Mouse (Mus musculus) ovary, postnatal 10 days (tissue): ENCODE data around the gene Clptm1.
"Not testable (repeated sequence)": the region's sequence is repeated elsewhere in the genome, so short reads cannot be mapped to it uniquely, and the experiment has no call there.

Experiments
- DNase-seq: peaks from one replicate; pipeline ENCODE4 v3.0.0; 2022; ENCODE audit warnings: low spot score

Gene Clptm1

DNA sequence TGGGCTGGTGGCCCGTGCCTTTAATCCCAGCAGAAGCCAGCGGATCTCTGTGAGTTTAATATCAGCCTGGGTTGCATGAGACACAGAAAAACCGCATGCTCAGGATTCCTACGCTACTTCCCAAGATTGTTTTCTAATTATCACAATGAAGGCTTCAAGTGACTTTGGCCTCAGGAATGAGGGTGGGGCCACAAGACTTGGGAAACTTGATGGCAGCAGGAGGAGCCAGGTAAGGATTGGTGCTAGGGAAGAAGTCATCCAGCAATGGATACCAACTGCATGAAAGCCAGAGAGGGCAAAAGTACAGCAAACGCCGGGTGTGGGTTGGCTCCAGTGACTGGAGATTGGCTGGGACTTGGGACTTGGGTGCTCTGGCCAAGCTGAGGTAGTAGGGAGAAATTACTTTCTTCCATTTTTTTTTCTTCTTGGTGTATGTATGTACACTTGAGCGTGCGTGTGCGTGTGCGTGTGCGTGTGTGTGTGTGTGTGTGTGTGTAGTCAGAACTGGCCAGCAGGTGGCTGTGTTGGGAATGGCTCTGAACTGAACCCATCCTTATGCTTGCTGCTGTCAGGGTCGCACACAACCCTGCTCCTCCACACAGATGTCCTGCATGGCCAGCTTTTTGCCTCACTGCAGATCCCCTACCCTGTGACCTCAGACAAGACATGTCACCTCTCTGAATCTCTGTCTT lies 55.0 kb downstream of the Clptm1 start:
- no peak for DNase-seq

- DNase-seq = no peak
Measured at GRCm38 (mm10) chr7:19607291-19607690, 57.5 kb downstream of the Clptm1 start.

DNA sequence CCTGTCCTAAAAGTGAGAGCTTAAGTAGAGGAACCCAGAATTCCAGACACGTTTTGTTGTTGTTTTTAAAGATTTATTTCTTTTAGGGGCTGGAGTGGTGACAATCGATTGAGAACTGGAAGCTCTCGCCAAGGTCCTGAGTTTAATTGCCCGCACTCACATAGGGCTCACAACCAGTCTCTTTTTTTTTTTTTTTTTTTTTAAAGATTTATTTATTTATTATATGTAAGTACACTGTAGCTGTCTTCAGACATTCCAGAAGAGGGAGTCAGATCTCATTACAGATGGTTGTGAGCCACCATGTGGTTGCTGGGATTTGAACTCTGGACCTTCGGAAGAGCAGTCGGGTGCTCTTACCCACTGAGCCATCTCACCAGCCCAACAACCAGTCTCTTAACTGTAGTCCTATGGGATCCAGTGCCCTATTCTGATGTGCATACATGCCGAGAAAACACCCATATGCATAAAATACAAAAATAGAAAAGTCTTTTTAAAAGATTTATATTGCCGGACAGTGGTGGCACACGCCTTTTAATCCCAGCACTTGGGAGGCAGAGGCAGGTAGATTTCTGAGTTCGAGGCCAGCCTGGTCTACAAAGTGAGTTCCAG lies 60.1 kb downstream of the Clptm1 start:
- DNase-seq = not testable (repeated sequence)

DNA sequence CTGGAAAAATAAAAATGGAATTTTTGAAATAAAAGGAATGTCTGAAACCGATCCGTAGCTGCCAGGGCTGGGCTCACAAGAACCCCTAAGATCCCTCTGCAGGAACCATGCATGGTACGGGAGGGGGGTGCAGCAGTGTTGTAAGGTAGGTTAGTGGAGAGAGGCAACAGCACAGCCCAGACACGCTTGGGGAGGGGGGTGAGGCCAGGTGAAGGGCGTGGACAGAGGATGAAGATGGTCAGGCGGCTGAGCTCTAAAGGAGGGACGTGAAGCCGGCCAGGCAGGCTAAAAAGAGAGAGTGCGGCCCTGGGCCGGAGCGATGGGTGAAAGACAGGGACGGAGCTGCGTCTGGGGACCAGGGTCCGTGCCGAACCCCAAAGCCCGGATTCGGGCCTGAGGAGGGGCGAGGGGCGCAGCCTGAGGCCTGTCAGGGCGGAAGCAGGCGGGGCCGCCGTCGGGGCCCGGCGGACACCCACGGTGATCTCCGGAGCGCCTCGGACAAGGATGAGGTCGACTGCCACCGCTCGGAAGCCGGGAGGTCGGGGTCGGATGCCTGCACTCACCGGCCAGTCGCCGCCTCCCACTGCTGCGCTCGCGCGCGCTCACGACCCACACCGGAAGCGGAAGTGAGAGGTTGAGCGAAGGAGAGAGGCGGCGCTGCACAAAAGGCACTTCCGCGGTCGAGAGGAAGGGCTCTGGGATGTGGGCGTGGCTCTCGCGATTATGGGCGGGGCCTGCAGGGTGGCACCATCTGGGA lies 60.8 kb downstream of the Clptm1 start, which contains the start of gene Clasrp:
Gene Clasrp (minus strand): TSS at position 638 of the 757 bp plus-strand sequence.
- DNase-seq = peak; percentile 85

- no peak for DNase-seq
Measured at GRCm38 (mm10) chr7:19603055-19603454, 61.8 kb downstream of the Clptm1 start.

DNA sequence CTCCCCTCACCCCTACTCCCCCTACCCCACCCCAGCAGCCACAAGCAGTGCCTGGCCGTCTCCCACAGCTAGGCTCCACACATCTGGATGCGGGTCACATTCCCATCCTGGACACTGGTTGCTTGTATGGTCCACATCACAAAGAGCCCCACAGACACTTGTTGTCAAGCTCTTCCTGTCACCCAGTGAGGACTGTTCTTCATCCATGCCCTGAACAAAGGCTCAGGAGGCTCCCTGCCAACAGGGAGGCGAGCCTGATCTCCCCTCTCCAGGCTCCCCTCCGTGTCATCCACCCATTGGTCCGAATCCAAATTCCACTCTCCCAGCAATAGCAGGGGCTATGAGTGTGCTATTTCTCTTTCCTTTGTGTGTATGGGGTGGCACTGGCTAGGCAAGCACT lies 64.3 kb downstream of the Clptm1 start:
- DNase-seq = no peak

DNA sequence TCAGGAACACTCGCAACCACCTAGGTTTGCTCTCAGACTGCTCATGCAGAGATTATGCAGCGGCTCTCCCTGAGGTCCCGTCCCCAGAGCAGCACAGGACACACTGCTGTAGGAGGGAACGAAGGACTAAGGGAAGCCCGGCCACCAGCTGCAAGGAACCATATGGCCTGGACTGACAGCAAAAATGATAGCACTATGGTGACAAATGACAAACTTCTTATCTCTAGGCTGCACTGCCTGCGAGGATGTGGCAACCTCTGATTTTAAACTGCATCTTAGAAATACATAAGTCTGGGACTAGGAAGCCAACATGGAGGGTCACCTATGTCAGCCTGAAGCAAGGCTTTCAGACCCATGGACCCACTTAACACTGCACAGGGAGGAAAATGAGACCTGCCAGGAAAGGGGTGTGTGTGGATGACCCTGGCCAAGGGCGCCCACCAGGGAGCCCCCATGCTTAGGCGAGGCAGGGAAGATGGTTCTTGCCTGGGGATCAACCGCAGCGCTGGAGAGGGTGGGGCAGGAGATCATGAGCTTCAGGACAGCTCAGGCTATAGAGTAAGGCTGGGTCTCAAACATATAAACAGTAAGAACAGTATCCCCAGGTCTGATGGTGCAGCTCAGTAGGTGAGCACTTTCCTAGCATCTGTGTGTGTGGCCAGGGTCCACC lies 71.6 kb downstream of the Clptm1 start:
- no peak for DNase-seq

GRCm38 (mm10) chr7:19589917-19590316 lies 74.9 kb downstream of the Clptm1 start:
- no peak for DNase-seq

DNA sequence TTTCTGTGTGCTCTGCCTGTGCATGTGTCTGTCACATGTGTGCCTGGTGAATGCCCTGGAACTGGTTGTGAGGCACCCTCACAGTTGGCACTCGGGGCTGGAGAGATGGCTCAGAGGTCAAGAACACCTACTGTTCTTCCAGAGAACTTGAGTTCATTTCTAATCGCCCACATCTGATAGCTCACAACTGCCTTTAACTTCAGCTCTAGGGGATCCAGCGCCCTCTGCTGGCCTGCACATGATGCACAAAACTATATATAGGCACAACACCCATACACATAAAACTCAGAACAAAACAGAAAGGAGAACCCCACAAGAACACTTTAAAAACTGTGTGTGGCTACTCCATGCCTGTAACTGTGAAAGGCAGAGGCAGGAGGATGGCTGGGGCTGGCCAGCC lies 75.6 kb downstream of the Clptm1 start:
- no peak for DNase-seq

GRCm38 (mm10) chr7:19586269-19586668 lies 78.6 kb downstream of the Clptm1 start:
- DNase-seq = no peak
